Comparison of ENCODE assay signal across 11 mouse cellular contexts in genomic region chr4:32280401-32280800, GRCm38 (mm10). TPM values are rescaled to one million over a fixed set of nuclear protein-coding genes. Genes with fewer than 3 reads are reported as not detected.
DNase-seq lines count a peak whose midpoint lies in the region; ATAC-seq and TF ChIP-seq lines count a peak whose summit lies in the region.
"Had no signal": no experiment of that assay in that cellular context is flagged by ENCODE, and none has a peak within 500 bp of the region (broad histone marks: within the 10 kb centered on the region; RNA-seq: fewer than 3 reads in every experiment).

No protein-coding gene starts in this region.

- TF ChIP-seq CTCF in lung, postnatal 0 days (IDR thresholded peaks at IDR 0.05) = no peak
- no peak for TF ChIP-seq CTCF in lung, adult 2 months (IDR thresholded peaks at IDR 0.05; ENCODE audit: insufficient read depth, low read length)

- H3K4me2 ChIP-seq in lung, postnatal 0 days (replicated peaks; ENCODE audit: low read depth, low read length) = no peak overlapping the region
- no peak overlapping the region for H3K4me2 ChIP-seq in limb, embryonic 12.5 days
- H3K4me2 ChIP-seq: midbrain, embryonic 15.5 days had no signal

- WGBS in lung, postnatal 0 days = 25% methylated on average over 6 of the region's 6 CpGs
- WGBS in lung, adult 2 months = 21% methylated on average over 6 of the region's 6 CpGs
- 33% methylated on average over 6 of the region's 6 CpGs for WGBS in limb, embryonic 12.5 days
- 82% methylated on average over 6 of the region's 6 CpGs for WGBS in forebrain, embryonic 10.5 days

- ATAC-seq in lung, postnatal 0 days = peak; percentile 50
- no peak for ATAC-seq in limb, embryonic 12.5 days (ENCODE audit: insufficient number of reproducible peaks, insufficient read depth, low FRiP score, low TSS enrichment, low read depth)

- no peaks in the 10 kb centered on the region for H3K27me3 ChIP-seq in lung, postnatal 0 days (replicated peaks; ENCODE audit: insufficient read depth, low read length)
- H3K27me3 ChIP-seq in limb, embryonic 12.5 days = no peaks in the 10 kb centered on the region
- no peaks in the 10 kb centered on the region for H3K27me3 ChIP-seq in forebrain, embryonic 10.5 days (ENCODE audit: poor library complexity, severe bottlenecking)
- H3K27me3 ChIP-seq: midbrain, embryonic 15.5 days had no signal

- TF ChIP-seq EP300 in lung, postnatal 0 days (IDR thresholded peaks at IDR 0.05) = no peak

- H3K9me3 ChIP-seq in lung, postnatal 0 days (ENCODE audit: low read length) = no peaks in the 10 kb centered on the region
- H3K9me3 ChIP-seq in limb, embryonic 12.5 days = no peaks in the 10 kb centered on the region
- no peaks in the 10 kb centered on the region for H3K9me3 ChIP-seq in forebrain, embryonic 10.5 days
- H3K9me3 ChIP-seq: midbrain, embryonic 15.5 days had no signal

- H3K27ac ChIP-seq in lung, postnatal 0 days (ENCODE audit: low read length) = no peak overlapping the region
- H3K27ac ChIP-seq in limb, embryonic 12.5 days = peak overlapping the region; percentile 84
- H3K27ac ChIP-seq in forebrain, embryonic 10.5 days = no peak overlapping the region
- H3K27ac ChIP-seq: kidney, postnatal 0 days; midbrain, embryonic 15.5 days had no signal

- TF ChIP-seq POLR2A in lung, adult 2 months (IDR thresholded peaks at IDR 0.05; ENCODE audit: borderline replicate concordance, extremely low read depth, low read depth, low read length) = no peak

- H3K9ac ChIP-seq in lung, postnatal 0 days (replicated peaks; ENCODE audit: low read depth) = no peak overlapping the region
- H3K9ac ChIP-seq in limb, embryonic 12.5 days (replicated peaks) = no peak overlapping the region
- H3K9ac ChIP-seq: midbrain, embryonic 15.5 days had no signal

- no peaks in the 10 kb centered on the region for H3K36me3 ChIP-seq in lung, postnatal 0 days (ENCODE audit: insufficient read depth, low read length)
- H3K36me3 ChIP-seq in limb, embryonic 12.5 days = peaks cover 3% of the 10 kb centered on the region; the same call in 1 of the 2 replicates
- no peaks in the 10 kb centered on the region for H3K36me3 ChIP-seq in forebrain, embryonic 10.5 days (replicated peaks)
- H3K36me3 ChIP-seq: midbrain, embryonic 15.5 days had no signal

- DNase-seq in adrenal gland, postnatal 14 days = peak; percentile 17
- DNase-seq in adrenal gland, adult (ENCODE audit: inconsistent age in 2 of 2, low spot score in 1 of 2) = no peak
- peak; percentile 11 for DNase-seq in lung, postnatal 0 days (ENCODE audit: low spot score)
- DNase-seq in lung, adult 2 months = no peak
- peak; percentile 53 for DNase-seq in thymus, postnatal 25 days
- DNase-seq in retina, postnatal 1 day = no peak
- no peak for DNase-seq in forebrain, embryonic 10.5 days (ENCODE audit: extremely low spot score, low spot score)

- no peak overlapping the region for H3K4me3 ChIP-seq in lung, postnatal 0 days (ENCODE audit: low read depth, low read length)
- H3K4me3 ChIP-seq in lung, adult 2 months (replicated peaks; ENCODE audit: extremely low read depth, low read depth, low read length) = no peak overlapping the region
- no peak overlapping the region for H3K4me3 ChIP-seq in limb, embryonic 12.5 days (replicated peaks)
- no peak overlapping the region for H3K4me3 ChIP-seq in forebrain, embryonic 10.5 days
- H3K4me3 ChIP-seq: erythroblast, embryonic 14.5 days; midbrain, embryonic 15.5 days had no signal

- no peaks in the 10 kb centered on the region for H3K4me1 ChIP-seq in lung, postnatal 0 days (ENCODE audit: insufficient read depth, low read depth, low read length)
- H3K4me1 ChIP-seq in lung, adult 2 months (ENCODE audit: control insufficient read depth, insufficient read depth, low read length) = peaks cover 3% of the 10 kb centered on the region
- H3K4me1 ChIP-seq in limb, embryonic 12.5 days (replicated peaks) = peaks cover 44% of the 10 kb centered on the region
- H3K4me1 ChIP-seq in forebrain, embryonic 10.5 days = 0 out of 2 replicates have a peak, but pooled peaks cover 14% of the 10 kb centered on the region
- H3K4me1 ChIP-seq: midbrain, embryonic 15.5 days had no signal

RNA-seq across cellular contexts. Expression of gene Bach2, which starts 41.8 kb away (rescaled TPM):
- total RNA-seq in adrenal gland, postnatal 14 days (2021) = 7.3 and 18.0 TPM in 2 replicates
- polyA plus RNA-seq in lung, postnatal 0 days (2015; fragmentation: Nextera tagmentation; extraction: Ambion mirVana) = 8.7 and 8.8 TPM in 2 replicates
- 3.8 and 7.5 TPM in 2 replicates for polyA plus RNA-seq in lung, adult 2 months (2012; rRNA removed)
- polyA plus RNA-seq in limb, embryonic 12.5 days (2016; fragmentation: Nextera tagmentation; extraction: Ambion mirVana) = 13.3 and 14.5 TPM in 2 replicates
- 7.1 and 7.3 TPM in 2 replicates for polyA plus RNA-seq in forebrain, embryonic 10.5 days (2016; fragmentation: Nextera tagmentation; extraction: Ambion mirVana)

Comparison
In these comparisons a context has a peak if more than half of its experiments do, and no peak if none do; other contexts are left out.
1. DNase-seq: peak in adrenal gland, postnatal 14 days (single experiment), lung, postnatal 0 days (single experiment) and thymus, postnatal 25 days (single experiment); none in adrenal gland, adult (0 of 2), lung, adult 2 months (single experiment), retina, postnatal 1 day (single experiment) and forebrain, embryonic 10.5 days (single experiment).